Mouse (Mus musculus) left cerebral cortex, postnatal 10 days (tissue): ENCODE measurements around the gene Tgfa. TPM values are rescaled to one million over a fixed set of nuclear protein-coding genes. Genes with fewer than 3 reads are reported as not detected.

ENCODE experiments used
- DNase-seq, 2 experiments: peaks; one replicate each; pipeline ENCODE4 v3.0.0; 2021 to 2022; ENCODE audit warnings: low spot score in 2 of 2, mixed read lengths in 1 of 2; ENCODE audit errors: extremely low spot score in 1 of 2
- intact Hi-C: fragments of 180-260 bp; cut with DNase I; formaldehyde crosslinking; loops from one replicate; pipeline ENCODE4 v1.15.1; 2025
- total RNA-seq, 2 experiments: library from RNA; stranded (reverse); gene quantifications; 2 replicates each; pipeline ENCODE4 v1.2.3; 2021

Tgfa gene
- 10 to 100 TPM; 18.4 to 26.0 TPM for total RNA-seq

DNA sequence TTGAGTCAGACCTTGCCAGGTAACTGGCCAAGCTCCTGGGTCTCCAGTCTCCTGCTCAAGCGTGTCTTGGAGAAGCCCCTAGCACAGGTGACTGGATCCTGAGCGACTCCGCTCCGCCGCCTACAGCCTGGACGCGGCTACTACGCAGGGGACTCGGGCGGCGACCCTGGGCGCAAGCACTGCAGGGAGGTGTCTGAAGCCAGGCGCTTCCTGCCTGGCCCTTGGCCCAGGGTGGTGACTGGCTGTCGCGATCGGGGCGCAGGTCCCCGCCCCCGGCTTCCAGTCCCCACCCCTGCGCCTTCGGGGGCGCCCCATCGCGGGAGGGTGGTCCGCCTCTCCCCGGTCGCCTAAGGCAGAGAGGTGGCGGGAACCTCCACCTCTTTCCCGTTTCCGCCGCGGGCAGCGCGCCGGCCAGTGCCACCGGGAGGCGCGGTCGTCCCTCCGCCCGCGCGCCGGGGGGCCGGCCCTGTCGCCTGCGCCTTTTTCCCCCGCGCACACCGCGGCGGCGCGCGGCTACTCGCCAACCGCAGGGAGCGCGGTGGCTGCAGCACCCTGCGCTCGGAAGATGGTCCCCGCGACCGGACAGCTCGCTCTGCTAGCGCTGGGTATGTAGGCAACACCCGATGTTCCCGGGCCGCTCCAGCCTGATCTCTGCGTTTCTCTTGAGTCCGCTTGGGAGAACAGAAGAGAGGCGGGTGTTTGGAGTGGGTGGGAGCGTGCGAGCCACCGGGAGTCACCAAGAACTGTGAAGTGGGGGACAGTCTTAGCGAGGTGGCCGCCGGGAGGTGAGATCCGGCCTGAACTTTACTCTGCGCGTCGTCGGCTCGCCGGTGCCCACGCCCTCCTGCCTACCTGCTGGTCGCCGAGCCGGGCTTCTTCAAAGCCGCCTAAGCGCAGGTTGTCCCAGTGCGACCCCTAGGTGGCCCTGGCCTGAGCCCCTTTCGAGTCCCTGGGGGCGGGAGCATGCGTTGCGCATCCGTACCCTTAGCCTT lies at the start of gene Tgfa:
Tgfa (plus strand) TSS at position 283 of the 992 bp plus-strand sequence.
- DNase-seq = peak in 1 of 2 experiments; percentile 89

GRCm38 (mm10) chr6:86148518-86148917 lies 46.5 kb upstream of the Tgfa start:
- intact Hi-C loops = no loop called here
- no peak for DNase-seq

More for the DNA sequence above, at the start of gene Tgfa:
- intact Hi-C loops = loop anchor here (2.0 to 5.0 kb wide), 4 partner anchors 53 to 170 kb away; partner anchors contain the start of gene Fam136a

DNA sequence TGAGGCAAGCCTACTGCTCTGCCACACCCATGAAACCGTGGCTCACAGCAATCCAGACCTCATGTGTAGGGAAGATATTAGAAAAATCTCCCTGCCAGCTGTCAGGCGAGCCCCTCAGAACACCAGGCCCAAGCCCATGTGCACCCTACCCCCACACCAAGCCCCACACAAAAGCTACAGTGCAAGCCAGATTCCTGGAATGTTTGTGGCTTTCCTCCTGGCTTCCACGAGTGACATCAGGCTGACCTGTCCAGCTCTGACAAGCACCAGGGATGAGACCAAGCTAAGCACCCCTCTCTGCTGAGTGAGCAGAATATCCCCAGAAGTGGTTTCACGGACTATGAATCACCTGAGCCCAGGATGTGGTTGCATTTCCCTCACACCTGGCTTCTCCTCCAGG lies 46.0 kb upstream of the Tgfa start:
- DNase-seq = no peak
- intact Hi-C loops = no loop called here

GRCm38 (mm10) chr6:86152676-86153075 lies 42.3 kb upstream of the Tgfa start:
- intact Hi-C loops = no loop called here

GRCm38 (mm10) chr6:86153436-86153990 lies 41.5 kb upstream of the Tgfa start:
- intact Hi-C loops = no loop called here
- DNase-seq = no peak

More at GRCm38 (mm10) chr6:86152676-86153075, 42.3 kb upstream of the Tgfa start:
- DNase-seq = no peak

DNA sequence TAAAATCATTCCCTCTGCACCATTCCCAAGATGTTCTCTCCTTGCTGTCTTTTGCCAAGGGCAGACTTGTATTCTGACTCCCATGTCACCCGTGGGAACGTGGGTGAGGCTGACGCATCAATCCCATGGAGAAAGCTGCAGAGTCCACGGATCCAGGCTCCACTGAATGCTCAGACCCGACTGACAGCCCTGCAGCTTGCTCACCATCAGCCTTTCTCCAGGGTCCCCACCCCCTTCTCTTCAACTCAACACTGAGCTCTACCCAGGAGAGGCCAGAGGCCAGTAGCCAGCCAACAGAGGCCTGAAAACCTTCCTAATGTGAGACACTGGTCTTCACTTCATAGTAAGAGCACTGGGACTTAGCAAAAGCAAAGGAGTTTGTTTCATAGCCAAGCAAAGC lies 41.0 kb upstream of the Tgfa start:
- DNase-seq = no peak
- intact Hi-C loops = no loop called here

- intact Hi-C loops = no loop called here
- no peak for DNase-seq
Observed at GRCm38 (mm10) chr6:86154481-86154880, 40.5 kb upstream of the Tgfa start.

- DNase-seq = peak in 1 of 2 experiments; percentile 60
- intact Hi-C loops = no loop called here
Observed at GRCm38 (mm10) chr6:86157253-86158234, 37.5 kb upstream of the Tgfa start.

DNA sequence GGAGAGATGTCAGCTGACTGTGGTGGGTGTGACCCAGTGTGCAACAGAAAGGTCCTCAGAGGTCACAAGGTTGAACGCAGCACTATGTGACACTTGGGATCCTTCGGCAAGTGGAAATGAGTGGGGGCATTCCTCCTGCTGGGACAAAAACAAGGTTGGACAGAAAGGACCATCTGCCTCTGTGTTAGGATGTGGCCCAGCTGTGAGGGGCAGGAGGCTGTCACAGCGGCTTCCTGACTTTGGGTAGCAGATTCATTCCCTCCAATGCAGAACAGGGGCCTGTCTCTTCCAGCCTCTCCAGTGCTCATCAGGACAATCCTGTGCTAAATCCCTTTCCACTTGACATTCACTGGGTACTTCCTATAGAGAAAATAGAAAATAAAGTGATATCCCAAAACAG lies 34.1 kb upstream of the Tgfa start:
- no peak for DNase-seq

DNA sequence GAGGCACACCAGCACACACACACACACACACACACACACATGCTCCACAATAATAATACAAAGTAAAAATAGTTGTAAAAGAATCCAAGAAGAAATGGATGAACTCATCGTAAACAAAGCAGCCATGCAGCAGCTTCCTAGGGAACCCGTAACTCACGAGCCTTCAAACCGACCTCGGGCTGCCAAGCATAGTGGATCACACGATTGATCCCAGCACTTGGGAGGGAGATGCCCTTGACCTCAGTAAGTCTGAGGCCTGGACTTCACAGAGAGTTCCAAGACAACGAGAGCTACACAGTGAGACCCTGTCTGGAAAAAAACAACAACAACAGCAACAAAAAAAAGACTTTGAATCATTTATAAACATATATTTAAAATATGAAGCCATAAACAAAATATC lies 33.4 kb upstream of the Tgfa start:
- intact Hi-C loops = no loop called here
- DNase-seq = no peak

More for the DNA sequence above, 34.1 kb upstream of the Tgfa start:
- intact Hi-C loops = no loop called here

DNA sequence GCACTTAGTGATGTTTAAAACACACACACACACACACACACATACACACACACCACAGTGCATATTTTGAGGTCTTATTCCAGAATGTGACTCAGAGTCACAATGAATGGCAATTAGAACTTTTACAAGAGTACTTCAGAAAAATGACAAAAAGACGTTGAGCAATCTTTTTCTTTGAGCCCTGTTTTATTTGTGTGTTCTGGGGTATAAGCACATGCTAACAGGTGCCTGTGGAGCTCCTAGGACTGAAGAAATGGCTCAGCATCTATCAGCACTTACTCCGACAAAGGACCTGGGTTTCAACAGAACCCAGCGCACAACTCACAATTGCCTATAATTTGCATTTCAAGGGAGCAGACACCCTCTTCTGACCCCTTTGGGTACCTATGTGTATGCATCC lies 31.0 kb upstream of the Tgfa start:
- intact Hi-C loops = no loop called here
- no peak for DNase-seq

- intact Hi-C loops = no loop called here
- DNase-seq = no peak
Observed at GRCm38 (mm10) chr6:86166426-86166825, 28.6 kb upstream of the Tgfa start.

- intact Hi-C loops = no loop called here
- DNase-seq = no peak
Observed at GRCm38 (mm10) chr6:86167851-86168250, 27.2 kb upstream of the Tgfa start.

- intact Hi-C loops = no loop called here
Observed at GRCm38 (mm10) chr6:86169166-86169565, 25.9 kb upstream of the Tgfa start.

GRCm38 (mm10) chr6:86176236-86176635 lies 18.8 kb upstream of the Tgfa start:
- intact Hi-C loops = loop anchor here (5.0 kb wide), 1 partner anchor 44 kb away; no protein-coding TSS in a partner anchor
- DNase-seq = no peak

More at GRCm38 (mm10) chr6:86169166-86169565, 25.9 kb upstream of the Tgfa start:
- DNase-seq = no peak

DNA sequence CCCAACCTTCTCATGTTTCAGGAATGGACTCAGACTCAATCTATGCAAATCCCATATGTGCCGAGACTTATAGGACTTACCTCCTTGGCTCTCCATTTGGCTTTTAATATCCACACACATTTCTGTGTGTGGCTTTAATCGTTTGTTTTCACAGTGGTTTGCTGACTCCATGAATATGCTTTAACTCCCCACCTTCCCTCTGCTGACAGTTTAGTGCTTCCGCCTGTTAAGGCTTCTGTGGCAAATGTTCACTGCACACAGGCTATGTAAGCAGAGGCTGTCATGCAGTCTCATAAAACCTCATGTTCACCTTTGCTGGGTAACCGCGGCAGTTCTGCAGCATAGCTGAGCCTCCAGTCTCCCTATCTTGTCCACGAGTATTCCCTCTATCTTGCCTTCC lies 18.3 kb upstream of the Tgfa start:
- intact Hi-C loops = loop anchor here (5.0 kb wide), 1 partner anchor 44 kb away; no protein-coding TSS in a partner anchor
- no peak for DNase-seq

DNA sequence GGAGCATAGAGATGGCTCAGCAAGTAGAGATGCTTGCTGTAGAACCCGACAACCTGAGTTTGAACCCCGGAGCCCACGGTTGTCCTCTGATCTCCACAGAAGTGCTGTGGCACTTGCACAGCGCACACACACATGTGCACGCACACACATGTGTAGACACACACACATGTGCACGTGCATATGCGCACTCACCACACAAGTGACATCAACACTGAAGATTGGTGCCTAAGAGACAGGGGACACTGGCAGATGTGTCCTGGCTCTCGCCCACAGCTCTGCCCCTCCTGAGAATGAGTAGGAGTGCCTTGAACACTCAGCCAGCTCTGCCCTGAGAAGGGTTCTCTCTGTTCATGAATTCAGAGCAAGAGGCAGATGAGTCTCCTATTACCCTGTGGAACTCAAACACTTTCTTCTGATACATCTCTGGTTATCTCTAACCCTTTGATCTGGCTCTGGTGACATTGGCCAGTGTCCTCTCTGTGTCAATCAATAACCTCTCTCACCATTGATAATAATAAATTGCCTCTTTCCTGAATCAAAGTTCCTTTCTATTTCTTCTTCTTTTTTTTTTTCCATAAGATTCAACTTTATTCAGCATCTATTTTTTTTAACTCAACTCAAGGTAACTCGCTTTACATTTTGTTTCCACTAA lies 17.6 kb upstream of the Tgfa start:
- intact Hi-C loops = loop anchor here (5.0 kb wide), 1 partner anchor 45 kb away; no protein-coding TSS in a partner anchor
- DNase-seq = no peak

- intact Hi-C loops = no loop called here
- no peak for DNase-seq
Observed at GRCm38 (mm10) chr6:86180617-86181016, 14.4 kb upstream of the Tgfa start.
